Mouse (Mus musculus): ENCODE data around the gene Rasa1. TPM values are rescaled to one million over a fixed set of nuclear protein-coding genes. Genes with fewer than 3 reads are reported as not detected.

Gene Rasa1
- total and polyA plus RNA-seq, 3 experiments: 5.6 to 27.8 (median 20.7) TPM

- DNase-seq: no peak
- intact Hi-C loops (cut with DNase I): loop anchor here (5.0 kb wide), 2 partner anchors 36 to 81 kb away; no protein-coding TSS in a partner anchor
- TF ChIP-seq EP300 (IDR thresholded peaks at IDR 0.05; ENCODE audit: insufficient read depth, low read depth, low read length) (no peak), POLR2A (IDR thresholded peaks at IDR 0.05; ENCODE audit: insufficient read depth, low read depth, low read length) (no peak), CTCF (IDR thresholded peaks at IDR 0.05) (no peak)
- H3K9ac ChIP-seq (ENCODE audit: low read depth, low read length): peak overlapping the region; percentile 94
- no peaks in the 10 kb centered on the region for H3K27me3 ChIP-seq (ENCODE audit: control insufficient read depth, insufficient read depth, low read length)
- H3K4me1 ChIP-seq (ENCODE audit: control insufficient read depth, insufficient read depth, low read length): no peaks in the 10 kb centered on the region
- H3K36me3 ChIP-seq (ENCODE audit: control insufficient read depth, insufficient read depth, low read length): peaks cover 8% of the 10 kb centered on the region
- H3K27ac ChIP-seq: peak overlapping the region; percentile 95
- peak overlapping the region; percentile 91 for H3K4me3 ChIP-seq
- H3K79me2 ChIP-seq (replicated peaks; ENCODE audit: control insufficient read depth, insufficient read depth, low read length): no peaks in the 10 kb centered on the region; the same call in 1 of the 2 replicates
- under 1% methylated on average over 31 of the region's 35 CpGs for WGBS
Observed at GRCm38 (mm10) chr13:85288574-85288842, 422 bp downstream of the Rasa1 start.

- Histone ChIP-seq H3K36me3 (ENCODE audit: control insufficient read depth, insufficient read depth, low read length) (peaks cover 9% of the 10 kb centered on the region), H3K9ac (ENCODE audit: low read depth, low read length) (peak overlapping the region; percentile 94), H3K79me2 (replicated peaks; ENCODE audit: control insufficient read depth, insufficient read depth, low read length) (no peaks in the 10 kb centered on the region; the same call in 1 of the 2 replicates), H3K4me3 (peak overlapping the region; percentile 91), H3K27me3 (ENCODE audit: control insufficient read depth, insufficient read depth, low read length) (no peaks in the 10 kb centered on the region), H3K27ac (peak overlapping the region; percentile 95), H3K4me1 (ENCODE audit: control insufficient read depth, insufficient read depth, low read length) (no peaks in the 10 kb centered on the region)
- intact Hi-C loops (cut with DNase I): loop anchor here (5.0 kb wide), 2 partner anchors 36 to 81 kb away; no protein-coding TSS in a partner anchor
- DNase-seq: no peak
- TF ChIP-seq CTCF (IDR thresholded peaks at IDR 0.05): no peak
- TF ChIP-seq POLR2A (IDR thresholded peaks at IDR 0.05; ENCODE audit: insufficient read depth, low read depth, low read length): no peak; the same call in 1 of the 2 replicates
- TF ChIP-seq EP300 (IDR thresholded peaks at IDR 0.05; ENCODE audit: insufficient read depth, low read depth, low read length): no peak
- under 1% methylated on average over 25 of the region's 25 CpGs for WGBS
Observed at GRCm38 (mm10) chr13:85287876-85288573, 905 bp downstream of the Rasa1 start.

GRCm38 (mm10) chr13:85282626-85283025 is 6.3 kb downstream of the Rasa1 start:
- Histone ChIP-seq H3K9ac (ENCODE audit: low read depth, low read length) (no peak overlapping the region), H3K27ac (no peak overlapping the region), H3K27me3 (ENCODE audit: control insufficient read depth, insufficient read depth, low read length) (no peaks in the 10 kb centered on the region), H3K4me1 (ENCODE audit: control insufficient read depth, insufficient read depth, low read length) (peaks cover 5% of the 10 kb centered on the region), H3K36me3 (ENCODE audit: control insufficient read depth, insufficient read depth, low read length) (peaks cover 20% of the 10 kb centered on the region), H3K79me2 (replicated peaks; ENCODE audit: control insufficient read depth, insufficient read depth, low read length) (peaks cover 7% of the 10 kb centered on the region), H3K4me3 (no peak overlapping the region)
- intact Hi-C loops (cut with DNase I): no loop called here
- DNase-seq: no peak
- TF ChIP-seq CTCF (IDR thresholded peaks at IDR 0.05): no peak
- no peak for TF ChIP-seq POLR2A (IDR thresholded peaks at IDR 0.05; ENCODE audit: insufficient read depth, low read depth, low read length)
- TF ChIP-seq EP300 (IDR thresholded peaks at IDR 0.05; ENCODE audit: insufficient read depth, low read depth, low read length): no peak

DNA sequence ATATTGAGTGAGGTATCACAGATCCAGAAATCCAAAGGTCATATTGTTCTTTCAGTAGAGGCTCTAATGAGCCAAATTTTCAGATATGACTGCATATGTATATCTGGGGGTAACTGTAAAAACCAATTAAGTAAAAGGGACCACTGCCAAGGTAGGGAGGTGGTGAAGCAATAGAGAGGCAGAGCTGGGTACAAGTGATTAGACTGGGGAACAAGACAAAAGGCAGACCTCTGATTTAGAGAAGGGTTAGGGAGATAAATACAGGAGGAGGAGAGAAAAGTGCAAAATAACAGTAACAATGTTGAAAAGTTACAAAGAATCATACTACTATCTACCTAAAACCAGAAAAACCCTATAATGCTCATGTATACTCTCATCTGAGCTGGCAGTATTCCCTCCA is 10.0 kb downstream of the Rasa1 start:
- TF ChIP-seq POLR2A (IDR thresholded peaks at IDR 0.05; ENCODE audit: insufficient read depth, low read depth, low read length) (no peak), CTCF (IDR thresholded peaks at IDR 0.05) (no peak)
- peaks cover 9% of the 10 kb centered on the region for H3K4me1 ChIP-seq (ENCODE audit: control insufficient read depth, insufficient read depth, low read length)
- H3K4me3 ChIP-seq: no peak overlapping the region
- H3K79me2 ChIP-seq (replicated peaks; ENCODE audit: control insufficient read depth, insufficient read depth, low read length): peaks cover 10% of the 10 kb centered on the region
- peaks cover 13% of the 10 kb centered on the region; the same call in 1 of the 2 replicates for H3K36me3 ChIP-seq (ENCODE audit: control insufficient read depth, insufficient read depth, low read length)
- intact Hi-C loops (cut with DNase I): no loop called here
- DNase-seq: no peak
- H3K9ac ChIP-seq (ENCODE audit: low read depth, low read length): no peak overlapping the region
- no peaks in the 10 kb centered on the region for H3K27me3 ChIP-seq (ENCODE audit: control insufficient read depth, insufficient read depth, low read length)
- H3K27ac ChIP-seq: no peak overlapping the region

DNA sequence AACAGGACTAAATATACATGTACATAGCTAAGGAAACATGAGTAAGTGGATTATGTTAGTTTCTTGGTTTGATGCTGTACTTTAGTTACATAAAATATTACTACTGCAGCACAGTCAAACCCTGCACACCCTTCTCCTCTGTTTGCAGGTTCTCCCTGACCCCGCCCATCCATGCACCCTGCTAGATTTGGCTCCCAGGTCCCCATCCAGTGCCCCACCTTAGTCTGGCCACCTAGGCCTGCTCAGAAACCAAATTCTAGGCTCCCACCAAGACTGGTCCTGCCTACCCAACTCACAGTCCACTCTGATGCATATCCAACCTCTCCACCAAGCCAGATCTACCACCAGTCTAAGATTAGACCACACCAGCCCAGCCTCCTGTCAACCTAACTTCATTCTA is 14.4 kb downstream of the Rasa1 start:
- WGBS: 94% methylated on average over 1 of the region's 1 CpGs
- intact Hi-C loops (cut with DNase I): no loop called here
- Histone ChIP-seq H3K9ac (ENCODE audit: low read depth, low read length) (no peak overlapping the region), H3K27ac (no peak overlapping the region), H3K36me3 (ENCODE audit: control insufficient read depth, insufficient read depth, low read length) (peaks cover 5% of the 10 kb centered on the region; the same call in 1 of the 2 replicates), H3K4me1 (ENCODE audit: control insufficient read depth, insufficient read depth, low read length) (peaks cover 9% of the 10 kb centered on the region), H3K27me3 (ENCODE audit: control insufficient read depth, insufficient read depth, low read length) (no peaks in the 10 kb centered on the region), H3K79me2 (replicated peaks; ENCODE audit: control insufficient read depth, insufficient read depth, low read length) (peaks cover 8% of the 10 kb centered on the region), H3K4me3 (no peak overlapping the region)
- DNase-seq: no peak
- TF ChIP-seq CTCF (IDR thresholded peaks at IDR 0.05) (no peak), EP300 (IDR thresholded peaks at IDR 0.05; ENCODE audit: insufficient read depth, low read depth, low read length) (no peak), POLR2A (IDR thresholded peaks at IDR 0.05; ENCODE audit: insufficient read depth, low read depth, low read length) (no peak)

GRCm38 (mm10) chr13:85273788-85274187 is 15.1 kb downstream of the Rasa1 start:
- Histone ChIP-seq H3K4me3 (no peak overlapping the region), H3K4me1 (ENCODE audit: control insufficient read depth, insufficient read depth, low read length) (peaks cover 7% of the 10 kb centered on the region), H3K27me3 (ENCODE audit: control insufficient read depth, insufficient read depth, low read length) (no peaks in the 10 kb centered on the region), H3K27ac (no peak overlapping the region), H3K36me3 (ENCODE audit: control insufficient read depth, insufficient read depth, low read length) (no peaks in the 10 kb centered on the region), H3K79me2 (replicated peaks; ENCODE audit: control insufficient read depth, insufficient read depth, low read length) (peaks cover 6% of the 10 kb centered on the region), H3K9ac (ENCODE audit: low read depth, low read length) (no peak overlapping the region)
- intact Hi-C loops (cut with DNase I): no loop called here
- no peak for TF ChIP-seq CTCF (IDR thresholded peaks at IDR 0.05)
- TF ChIP-seq POLR2A (IDR thresholded peaks at IDR 0.05; ENCODE audit: insufficient read depth, low read depth, low read length): no peak
- no peak for TF ChIP-seq EP300 (IDR thresholded peaks at IDR 0.05; ENCODE audit: insufficient read depth, low read depth, low read length)
- no peak for DNase-seq

Data from heart, adult 2 months (tissue).